Mouse (Mus musculus) testis, postnatal 10 days (tissue): ENCODE measurements around the gene Fancd2.

Experiments
- DNase-seq: peaks from one replicate; pipeline ENCODE4 v3.0.0; 2021; ENCODE audit warnings: low spot score

Gene Fancd2

DNA sequence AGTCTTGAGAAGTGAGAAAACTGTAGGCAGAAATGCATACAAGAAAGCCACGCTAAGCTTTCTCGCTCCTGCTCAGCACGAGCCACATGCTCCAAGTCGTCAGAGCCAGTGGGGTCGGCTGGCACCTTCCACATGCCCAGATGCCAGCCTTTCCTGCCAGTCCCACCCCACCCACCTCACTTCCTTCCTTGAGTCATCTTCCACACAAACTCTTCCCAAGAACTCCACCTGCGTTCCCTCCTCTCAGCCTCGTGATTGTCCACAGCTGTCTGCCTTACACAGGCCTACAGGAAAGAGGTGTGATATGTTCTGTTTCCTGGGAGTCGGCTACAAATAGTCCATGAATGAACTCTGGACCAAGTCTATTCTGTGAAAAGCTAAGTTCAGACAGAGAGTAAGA lies 8.1 kb upstream of the Fancd2 start:
- no peak for DNase-seq

DNA sequence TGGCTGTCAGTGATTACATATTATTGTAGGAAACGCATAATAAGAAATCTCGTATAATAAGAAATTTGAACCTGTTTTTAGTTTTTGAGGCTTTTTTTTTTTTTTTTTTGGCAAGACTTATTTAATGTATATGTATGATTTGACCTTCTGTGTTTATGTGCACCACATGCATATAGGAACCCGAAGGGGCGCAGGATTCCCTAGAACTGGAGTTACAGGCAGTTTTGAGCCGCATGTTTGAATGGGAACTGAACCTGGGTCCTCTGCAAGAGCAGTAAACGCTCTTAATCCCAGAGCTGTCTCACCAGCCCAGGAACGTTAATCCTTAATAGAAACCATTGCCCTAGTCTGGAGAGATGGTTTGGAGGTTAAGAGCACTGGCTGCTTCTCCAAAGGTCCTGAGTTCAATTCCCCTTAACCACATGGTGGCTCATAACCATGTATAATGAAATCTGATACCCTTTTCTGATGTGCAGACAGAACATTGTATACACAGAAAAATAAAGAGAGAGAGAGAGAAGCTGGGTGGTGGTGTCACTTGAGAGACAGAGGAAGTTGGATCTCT lies 440 bp downstream of the Fancd2 start:
- no peak for DNase-seq

DNA sequence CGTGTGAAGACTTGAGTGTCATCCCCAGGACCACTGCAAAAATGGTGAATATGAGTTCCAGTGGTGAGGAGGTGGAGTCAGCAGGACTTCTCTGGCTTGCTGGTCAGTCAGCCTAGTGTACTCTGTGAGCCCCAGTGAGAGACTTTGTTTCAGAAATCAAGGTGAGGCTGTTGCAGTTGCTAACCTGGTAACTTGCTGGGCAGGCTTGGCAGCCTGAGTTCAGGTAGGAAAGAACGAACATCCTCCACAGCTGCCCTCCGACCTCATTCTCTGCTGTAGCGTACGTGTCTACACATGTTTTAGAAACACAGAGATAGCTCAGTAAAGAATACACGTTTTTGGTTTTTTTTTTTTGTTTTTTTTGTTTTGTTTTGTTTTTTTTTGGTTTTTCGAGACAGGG lies 3.4 kb downstream of the Fancd2 start:
- no peak for DNase-seq

DNA sequence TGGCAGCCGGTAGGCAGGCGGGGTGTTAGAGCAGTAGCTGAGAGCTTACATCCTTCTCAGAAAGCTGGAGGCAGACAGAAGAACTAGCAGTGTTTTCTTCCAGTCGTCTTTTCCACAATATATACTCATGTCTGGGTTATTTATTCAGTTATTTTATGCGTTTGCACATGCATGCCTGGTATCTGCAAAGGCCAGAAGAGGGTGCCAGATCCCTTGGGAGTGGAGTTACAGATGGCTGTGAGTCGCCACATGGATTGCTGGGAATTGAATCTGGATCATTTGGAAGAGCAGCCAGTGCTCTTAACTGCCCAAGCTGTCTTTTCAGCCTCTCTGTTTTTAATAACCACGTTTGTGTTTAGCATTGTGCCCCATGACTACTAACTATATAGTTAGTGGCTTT lies 10.1 kb downstream of the Fancd2 start:
- no peak for DNase-seq

DNA sequence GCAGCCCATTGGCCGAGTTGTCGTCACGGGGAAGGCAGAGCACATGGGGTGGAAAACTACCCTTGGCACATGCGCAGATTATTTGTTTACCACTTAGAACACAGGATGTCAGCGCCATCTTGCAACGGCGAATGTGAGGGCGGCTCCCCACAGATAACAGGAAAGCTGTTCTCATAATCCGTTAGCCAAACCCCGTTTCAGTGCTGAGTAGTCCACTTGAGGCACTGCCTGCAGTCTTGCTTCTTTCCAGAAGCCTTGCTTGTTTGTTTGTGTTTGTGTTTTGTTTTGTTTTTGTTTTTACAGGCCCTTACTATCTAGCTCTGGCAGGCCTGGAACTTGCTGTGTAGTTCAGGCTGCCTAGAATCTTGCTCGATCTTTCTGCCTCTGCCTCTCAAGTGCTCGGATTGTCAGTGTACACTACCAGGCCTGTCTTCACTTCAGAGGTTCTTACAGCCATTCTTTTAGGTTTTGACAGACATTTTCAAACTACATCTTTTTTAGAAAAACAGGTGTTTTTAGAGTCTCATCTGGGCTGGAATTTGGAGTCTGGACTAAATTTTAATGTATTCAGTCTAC lies 12.5 kb downstream of the Fancd2 start:
- DNase-seq = no peak

DNA sequence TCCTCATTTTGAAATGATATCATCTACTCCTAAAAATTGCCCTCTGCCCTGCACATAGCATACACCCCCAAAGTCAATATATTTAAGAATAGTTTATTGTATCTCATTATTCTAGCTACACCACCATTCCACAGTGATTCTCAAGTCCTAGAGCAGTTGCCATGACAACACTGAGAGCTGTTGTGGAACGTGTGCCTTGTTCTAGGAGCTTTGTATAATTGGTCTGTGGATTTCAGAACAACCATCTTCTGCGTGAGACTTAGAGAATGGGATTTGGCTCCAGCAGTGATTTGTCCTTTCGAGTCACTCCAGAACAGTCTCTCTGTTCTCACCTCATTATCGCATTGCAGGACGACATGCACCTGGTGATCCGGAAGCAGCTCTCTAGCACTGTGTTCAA lies 28.3 kb downstream of the Fancd2 start:
- no peak for DNase-seq

DNA sequence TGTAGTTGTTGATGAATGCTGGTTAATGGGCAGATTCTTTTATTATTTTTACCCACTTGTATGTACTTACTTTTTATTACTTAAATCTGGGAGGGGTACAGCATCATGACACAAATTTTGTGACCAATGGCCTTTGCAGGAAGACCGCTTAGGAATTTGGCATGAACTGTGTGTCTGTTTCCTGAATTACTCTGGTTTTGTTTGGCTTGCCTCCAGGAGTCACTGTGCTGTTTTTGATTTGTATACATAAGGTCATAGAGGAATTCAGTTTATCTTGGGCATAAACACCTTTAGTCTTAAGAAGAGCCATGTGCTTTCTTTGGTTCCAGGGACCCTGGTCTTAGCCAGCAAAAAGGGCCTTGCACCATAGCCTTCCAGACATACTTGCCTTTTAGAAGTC lies 33.1 kb downstream of the Fancd2 start:
- no peak for DNase-seq

DNA sequence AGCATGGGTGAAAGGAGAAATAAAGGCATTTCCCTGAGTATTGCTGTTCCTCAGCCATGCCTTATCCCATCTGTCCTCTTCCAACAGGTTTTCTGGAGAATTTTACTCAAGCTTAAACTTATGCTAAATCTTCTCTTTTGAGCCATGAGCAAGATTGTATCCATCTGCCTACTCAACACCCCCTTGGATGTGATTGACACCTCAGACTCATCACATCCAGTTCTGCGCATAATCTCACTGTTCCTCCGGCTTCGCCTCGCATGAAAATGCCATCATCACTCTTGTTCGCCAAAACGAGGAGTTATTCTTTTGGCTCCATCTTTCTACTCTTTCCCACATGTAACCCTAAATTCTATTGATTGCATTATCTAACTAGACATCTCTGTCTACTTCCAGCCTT lies 44.6 kb downstream of the Fancd2 start:
- no peak for DNase-seq

DNA sequence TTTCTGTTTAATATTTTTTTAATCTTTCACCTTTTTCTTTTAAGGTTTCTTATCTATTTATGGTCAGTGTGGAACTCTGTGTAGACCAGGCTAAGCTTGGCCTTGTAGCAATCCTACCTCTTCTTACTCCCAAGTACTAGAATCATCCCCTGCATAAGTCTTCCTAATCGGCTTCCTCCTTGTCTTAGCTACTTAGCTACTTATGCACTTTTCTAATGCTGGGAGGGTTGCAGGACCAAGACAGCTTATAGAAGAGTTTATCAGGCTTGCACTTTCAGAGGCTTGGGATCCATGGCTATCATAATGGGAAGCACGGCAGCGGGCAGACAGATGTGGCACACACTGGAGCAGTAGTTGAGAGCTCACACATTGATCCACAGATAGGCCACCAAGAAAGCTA lies 47.8 kb downstream of the Fancd2 start:
- no peak for DNase-seq

DNA sequence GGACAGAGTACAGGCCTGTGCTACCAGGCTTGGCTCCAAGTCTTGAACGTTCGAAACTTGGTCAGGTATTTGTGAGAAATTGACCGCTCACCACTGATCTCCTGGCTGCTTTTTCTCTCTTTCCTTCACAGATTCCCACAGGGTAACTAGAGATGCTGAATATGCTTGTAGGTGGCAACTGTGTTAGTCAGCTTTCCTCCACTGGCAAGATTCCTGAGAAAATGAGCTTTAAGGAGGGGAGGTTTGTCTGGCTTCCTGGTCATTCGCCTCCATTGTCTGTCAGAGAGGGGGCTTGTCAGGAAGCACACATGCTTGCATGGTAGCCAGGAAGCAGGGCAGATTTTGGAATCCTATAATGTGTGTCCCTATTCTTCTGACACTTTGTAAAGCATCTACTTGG lies 51.5 kb downstream of the Fancd2 start:
- DNase-seq = no peak

DNA sequence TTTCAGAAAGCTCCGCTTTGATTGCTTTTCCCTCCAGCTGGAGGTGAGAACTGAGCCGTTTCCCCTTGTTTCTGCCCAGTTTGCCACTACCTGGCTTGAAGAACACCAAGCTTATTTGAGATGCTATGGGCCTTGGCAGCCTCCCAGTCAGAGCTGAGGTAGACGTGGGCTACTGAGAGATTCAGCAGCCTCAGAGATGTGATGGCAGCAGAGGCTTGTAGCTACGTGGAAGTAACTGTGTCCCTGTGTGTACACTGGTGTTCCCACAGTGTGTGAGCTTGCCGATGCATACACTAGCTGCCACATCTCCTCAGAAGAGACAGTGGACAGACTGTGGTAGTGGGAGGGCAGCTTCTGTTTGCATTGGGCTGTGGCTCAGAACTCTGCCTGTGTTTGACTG lies 53.6 kb downstream of the Fancd2 start:
- DNase-seq = no peak

DNA sequence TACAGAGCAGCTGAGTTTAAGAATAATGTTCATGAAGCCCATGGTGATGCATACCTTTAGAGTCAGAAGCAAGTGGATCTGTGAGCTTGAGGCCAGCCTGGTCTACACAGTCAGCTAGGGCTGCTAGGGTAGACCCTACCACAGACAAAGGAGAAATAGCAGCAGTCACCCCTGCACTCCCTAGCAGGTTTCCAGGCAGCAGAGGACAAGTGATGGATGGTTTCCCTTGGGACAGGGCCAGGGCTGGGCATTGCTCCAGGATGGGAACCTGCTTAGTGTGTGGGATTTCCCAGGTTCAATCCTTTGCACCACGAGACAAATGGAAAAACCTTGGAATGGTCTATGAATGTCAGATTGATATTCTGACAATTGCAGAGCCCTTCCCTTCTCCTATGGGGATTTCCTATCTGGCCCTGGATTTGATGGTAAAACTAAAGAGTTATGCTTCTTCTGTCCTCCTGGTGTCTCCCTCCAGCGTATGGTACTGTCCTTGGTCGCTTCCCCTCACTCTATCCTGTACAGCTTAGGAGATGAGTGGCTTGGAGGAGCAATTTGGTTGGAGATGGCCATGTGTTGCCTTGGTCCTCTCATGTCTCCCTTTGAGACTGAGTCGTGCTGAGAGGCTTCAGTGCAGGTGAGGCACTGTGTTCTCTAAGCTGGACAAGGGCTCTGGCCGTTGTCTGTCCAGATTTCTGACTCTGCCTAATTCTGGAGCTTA lies 55.1 kb downstream of the Fancd2 start:
- DNase-seq = no peak

DNA sequence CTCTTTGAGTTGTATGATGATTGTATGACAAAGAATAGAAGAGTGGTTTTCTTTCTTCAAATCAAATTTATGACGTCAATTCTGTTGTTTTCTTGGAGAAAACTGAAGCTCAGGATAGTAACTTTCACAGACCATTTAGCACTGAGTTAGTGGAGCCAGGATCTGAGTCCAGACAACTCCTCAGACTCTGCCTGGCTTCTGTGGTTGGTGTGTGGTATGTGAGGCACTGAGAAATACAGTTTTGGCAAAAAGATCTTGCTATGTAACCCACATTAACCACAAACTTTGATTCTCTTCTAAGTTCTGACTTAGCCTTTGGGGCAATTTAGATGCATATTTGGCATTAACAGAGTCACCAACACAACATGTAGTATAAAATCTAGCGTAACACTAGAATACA lies 61.2 kb downstream of the Fancd2 start:
- DNase-seq = no peak

DNA sequence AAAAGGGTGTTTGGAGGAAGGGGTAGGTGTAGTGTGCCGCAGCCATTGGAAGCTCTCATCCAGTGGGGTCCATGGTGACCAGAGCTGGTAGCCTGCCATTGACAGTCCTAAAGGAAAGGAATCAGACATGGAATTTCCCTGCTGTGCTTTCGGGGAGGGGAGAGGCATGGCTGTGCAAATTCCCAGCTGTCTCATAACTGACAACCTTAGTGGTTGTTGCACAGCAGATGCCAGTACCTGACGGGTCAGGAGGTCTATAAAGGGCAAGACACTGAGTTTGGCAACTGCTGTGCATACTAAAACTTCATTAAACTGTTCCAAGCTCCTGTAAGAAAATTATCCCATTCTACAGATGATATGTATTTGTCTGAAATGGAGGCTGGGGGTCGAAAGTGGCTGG lies 66.5 kb downstream of the Fancd2 start:
- no peak for DNase-seq

DNA sequence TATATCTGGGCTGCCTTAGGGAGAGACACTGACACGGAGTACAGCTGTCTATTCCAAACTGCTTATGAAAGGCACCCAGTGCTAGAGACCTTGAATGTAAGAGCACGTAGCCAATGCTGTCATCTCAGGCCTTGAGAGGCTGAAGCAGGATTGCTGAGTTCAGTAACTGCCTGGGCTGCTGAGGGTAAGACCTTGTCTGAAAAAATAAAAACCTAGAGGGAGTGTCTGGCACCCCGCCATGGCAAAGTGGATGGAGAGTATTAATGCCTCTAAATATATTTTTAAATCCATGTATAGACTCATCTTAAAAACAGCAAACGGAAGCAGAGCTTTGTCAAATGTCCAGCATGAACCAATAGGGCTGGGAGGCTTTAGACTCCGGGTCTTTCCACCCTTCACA lies 68.4 kb downstream of the Fancd2 start:
- DNase-seq = peak; percentile 82

DNA sequence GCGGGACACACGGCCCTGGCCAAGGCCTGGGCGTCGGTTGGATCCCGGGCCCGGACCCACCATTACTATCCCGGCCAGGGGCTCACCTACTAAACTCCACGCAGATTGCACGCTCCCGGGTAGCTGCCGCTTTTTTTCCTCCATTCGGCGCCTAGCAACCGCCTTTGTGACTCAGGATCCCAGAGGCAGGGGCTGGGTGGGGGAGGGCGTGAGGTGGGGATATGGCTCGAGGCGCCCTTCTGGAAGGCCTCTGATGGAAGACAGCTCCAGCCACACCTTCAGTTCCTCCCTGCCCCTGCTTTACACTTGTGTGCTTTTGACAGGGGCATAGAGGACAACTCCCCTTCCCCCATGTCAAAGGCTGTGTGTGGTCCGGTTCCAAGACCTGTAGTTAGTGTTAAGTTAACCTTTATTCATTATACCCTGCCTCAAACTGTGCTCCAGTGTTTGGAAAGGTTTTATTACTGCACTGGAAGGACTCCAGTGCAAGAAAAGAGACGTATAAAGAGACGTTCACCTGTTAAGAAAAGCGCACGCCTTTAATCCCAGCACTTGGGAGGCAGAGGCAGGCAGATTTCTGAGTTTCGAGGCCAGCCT lies 69.2 kb downstream of the Fancd2 start, which contains the start of gene Fancd2os:
Gene Fancd2os, minus strand, starts transcription at position 173 of the 597 bp plus-strand sequence.
- DNase-seq = peak; percentile 44

DNA sequence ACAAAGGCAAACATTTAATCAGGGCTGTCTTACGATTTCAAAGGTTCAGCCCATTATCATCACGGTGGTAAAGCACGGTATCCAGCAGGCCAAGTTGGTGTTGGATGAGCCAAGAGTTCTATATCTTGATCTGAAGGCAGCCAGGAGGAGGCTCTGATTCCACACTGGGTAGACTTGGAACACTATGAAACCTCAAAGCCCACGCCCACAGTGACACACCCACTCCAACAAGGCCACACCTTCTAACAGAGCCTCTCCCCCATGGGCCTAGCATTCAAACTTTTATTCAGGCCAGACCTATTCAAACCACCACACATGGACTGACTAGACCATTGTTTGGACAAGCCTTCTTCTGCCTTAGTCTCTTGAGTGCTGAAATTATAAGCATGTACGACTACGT lies 71.3 kb downstream of the Fancd2 start:
- DNase-seq = no peak

DNA sequence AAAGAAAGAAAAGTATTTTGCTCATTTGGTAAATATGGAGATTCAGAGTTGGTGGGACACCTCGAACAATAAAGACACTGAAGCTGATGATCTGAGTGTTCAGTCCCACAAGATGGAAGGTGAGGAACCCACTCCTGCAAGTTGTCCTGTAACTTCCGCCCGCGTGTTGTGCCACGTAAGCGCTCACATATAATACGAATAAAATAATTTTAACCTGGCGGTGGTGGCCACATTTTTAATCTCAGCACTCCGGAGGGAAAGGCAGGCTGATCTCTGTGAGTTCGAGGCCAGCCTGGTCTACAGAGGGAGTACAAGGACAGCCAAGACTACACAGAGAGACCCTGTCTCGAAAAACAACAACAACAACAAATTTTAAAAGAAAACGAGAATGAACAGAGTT lies 72.5 kb downstream of the Fancd2 start:
- no peak for DNase-seq

DNA sequence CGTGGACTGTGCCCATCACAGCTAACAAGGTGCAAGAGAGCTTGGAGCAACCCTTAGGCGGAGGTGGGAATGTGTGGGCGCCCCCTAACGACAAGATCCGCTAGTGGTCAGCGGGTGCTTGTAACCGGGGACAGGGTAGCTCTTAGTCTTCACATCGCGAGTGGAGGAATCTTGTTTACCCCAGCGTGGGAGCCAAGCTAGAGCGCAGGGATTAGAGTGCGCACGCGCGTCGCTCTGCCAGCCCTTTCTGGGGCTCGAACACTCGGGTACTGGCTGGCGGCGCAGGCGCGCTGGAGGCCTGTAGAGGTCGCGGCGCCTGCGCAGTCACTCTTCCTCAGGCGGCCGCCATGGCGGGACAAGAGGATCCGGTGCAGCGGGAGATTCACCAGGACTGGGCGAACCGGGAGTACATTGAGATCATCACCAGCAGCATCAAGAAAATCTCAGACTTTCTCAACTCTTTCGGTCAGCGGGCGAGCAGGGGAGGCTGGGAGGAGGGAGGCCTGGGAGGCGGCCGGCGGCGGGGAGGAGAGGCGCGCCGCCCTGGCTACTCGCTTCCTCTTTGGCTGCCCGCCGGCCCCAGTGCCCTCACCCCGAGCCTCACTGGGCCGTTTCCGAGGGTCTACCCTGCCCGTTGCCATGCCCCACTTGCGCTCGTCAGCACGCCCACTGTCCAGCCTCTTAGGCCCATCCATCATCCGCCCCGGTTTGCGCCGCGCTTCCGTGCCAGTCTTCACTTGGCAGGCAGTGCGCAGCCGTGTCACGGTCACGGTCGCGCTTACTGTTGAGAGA lies 73.1 kb downstream of the Fancd2 start, which contains the start of gene Brk1:
Gene Brk1, plus strand, starts transcription at position 341 of the 792 bp plus-strand sequence.
- peak; percentile 93 for DNase-seq

DNA sequence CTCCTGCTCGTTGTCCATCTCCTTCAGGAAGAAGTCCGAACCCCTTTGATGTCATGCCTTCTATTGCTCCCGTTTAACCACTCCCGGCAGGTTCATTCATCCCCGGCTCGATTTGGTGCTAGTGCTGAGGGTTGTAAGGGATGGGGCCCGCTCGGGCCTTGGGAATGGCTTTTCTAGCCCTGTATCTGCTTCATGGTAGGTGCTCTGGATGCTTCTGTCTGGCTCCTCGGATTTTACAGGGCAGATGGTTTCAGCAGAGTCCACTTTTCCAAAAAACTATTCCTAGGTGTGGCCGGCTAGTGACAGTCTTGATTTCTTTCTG lies 73.7 kb downstream of the Fancd2 start:
- DNase-seq = no peak

DNA sequence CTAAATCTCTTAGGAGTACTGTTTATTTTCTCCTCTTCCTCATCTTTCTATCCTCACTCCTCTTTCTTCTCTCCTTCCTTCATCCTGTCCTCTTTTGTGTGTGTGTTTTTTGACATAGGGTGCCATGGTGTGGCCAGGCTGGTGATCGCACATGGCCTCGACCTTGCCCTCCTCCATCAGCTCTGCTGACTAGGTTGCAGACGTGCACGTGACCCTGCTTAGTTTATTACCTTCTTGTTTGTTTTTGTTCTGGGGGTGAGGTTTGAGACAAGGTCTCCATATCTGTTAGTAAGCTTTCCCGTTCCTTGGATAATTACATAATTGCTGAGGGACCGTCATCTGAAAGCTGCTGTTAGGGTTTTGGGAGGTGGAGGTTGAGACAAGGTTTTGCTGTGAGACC lies 77.4 kb downstream of the Fancd2 start:
- DNase-seq = no peak

DNA sequence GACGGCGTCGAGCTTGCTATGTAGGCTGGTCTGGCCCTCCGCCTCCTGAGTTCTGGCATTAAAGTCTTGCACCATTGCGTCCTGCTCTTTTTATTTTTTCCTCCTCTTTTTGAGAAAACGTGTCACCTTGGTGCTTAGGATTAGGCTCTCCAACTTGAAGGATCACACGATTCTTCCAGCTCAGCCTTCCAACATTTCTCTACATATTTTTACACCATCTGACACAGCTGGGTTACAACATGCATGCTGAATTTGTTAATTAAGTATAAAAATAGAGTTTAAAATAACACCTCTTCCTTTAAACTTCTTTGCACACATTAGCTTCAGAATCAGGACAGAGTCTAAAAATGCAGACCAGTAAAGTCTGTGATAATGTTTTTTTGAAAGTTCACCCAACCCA lies 77.8 kb downstream of the Fancd2 start:
- DNase-seq = no peak
